Mouse (Mus musculus): ENCODE data around the gene Kcnd3. TPM values are rescaled to one million over a fixed set of nuclear protein-coding genes. Genes with fewer than 3 reads are reported as not detected.

The Kcnd3 gene
- polyA plus RNA-seq (2014; fragmentation: Nextera tagmentation; extraction: Ambion mirVana) = 8.9 and 9.1 TPM in 2 replicates

DNA sequence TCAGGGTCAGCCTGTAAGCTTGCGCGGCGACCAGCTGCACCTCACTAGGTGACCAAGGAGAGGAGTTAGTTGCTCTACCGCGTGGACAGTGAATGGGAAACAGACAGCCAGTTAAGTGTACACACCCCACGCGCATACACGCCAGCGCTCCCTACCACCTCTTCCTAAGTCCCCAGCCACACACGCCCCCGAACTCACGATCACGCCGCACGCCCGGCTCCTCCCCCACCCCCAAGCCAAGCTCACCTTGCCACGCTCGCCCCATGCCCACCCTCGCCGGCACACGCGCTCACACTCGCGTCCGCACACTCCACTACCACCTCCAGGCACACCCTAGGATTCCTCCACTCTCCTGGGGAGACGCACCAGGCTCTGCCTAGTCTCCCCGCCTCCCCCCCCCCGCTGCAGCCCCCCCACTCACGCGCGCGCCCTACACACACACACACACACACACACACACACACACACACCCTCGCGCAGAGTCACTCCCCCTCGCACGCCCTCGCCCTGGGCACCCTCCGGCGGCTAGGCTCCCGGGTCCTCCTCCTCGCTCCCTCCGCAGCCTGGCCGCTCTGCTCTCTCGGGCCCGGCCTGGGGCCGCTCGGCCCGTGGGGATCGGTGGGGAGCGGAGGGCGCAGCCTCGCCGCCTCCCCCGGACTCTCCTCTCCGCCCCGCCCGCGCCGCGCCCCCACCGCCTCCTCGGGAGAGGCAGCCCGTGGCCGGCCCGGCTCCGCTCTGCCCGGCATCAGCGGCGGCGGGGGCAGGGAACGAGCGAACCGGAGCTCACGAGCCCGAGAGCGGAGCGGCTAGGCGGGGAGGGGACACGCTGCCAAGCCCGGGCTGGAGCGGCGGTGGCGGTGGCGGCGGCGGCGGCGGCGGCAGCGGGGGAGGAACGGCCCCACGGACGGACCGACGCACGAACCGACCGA is at the start of gene Kcnd3:
Gene Kcnd3 (plus strand): TSS at position 704 of the 929 bp plus-strand sequence.
- Histone ChIP-seq H3K36me3 (ENCODE audit: control insufficient read depth, insufficient read depth, low read length) (no peaks in the 10 kb centered on the region), H3K27ac (ENCODE audit: low read depth) (peak within 1 kb of the TSS; percentile 79), H3K27me3 (replicated peaks; ENCODE audit: control insufficient read depth, insufficient read depth, low read length) (peaks cover 52% of the 10 kb centered on the region), H3K9me3 (ENCODE audit: control insufficient read depth, low read length) (no peaks in the 10 kb centered on the region), H3K4me1 (replicated peaks; ENCODE audit: control insufficient read depth, insufficient read depth, low read length) (peaks cover 17% of the 10 kb centered on the region), H3K4me3 (ENCODE audit: low read depth, low read length) (peak within 1 kb of the TSS; percentile 63), H3K4me2 (ENCODE audit: low read length) (peak within 1 kb of the TSS; percentile 97), H3K9ac (ENCODE audit: low read length) (peak within 1 kb of the TSS; percentile 69)
- ATAC-seq (replicated peaks; ENCODE audit: low FRiP score, low TSS enrichment, low read depth) (peak; percentile 81), DNase-seq (ENCODE audit: low spot score) (peak; percentile 70)
- WGBS = 2% methylated on average over 66 of the region's 98 CpGs

DNA sequence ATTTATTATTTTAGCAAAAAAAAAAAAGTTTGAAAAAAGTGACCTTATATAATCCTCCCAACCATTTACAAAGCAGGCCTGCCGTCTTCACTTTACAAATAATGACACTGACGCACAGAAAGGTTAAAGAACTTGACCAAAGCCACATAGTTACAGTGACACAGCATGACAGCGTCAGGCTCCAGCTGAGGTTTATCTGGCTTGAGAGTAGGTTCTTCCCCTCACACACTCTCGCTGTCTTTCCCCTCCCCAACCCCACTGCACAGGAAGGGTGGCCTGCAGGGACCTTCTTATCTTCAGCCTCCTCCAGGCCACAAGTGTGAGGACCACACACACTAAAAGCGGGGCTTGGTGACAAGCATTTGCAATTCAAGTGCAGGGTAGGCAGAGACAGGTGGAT is 49.5 kb upstream of the Kcnd3 start:
- H3K27ac ChIP-seq (ENCODE audit: low read depth) = no peak overlapping the region
- H3K9me3 ChIP-seq (ENCODE audit: control insufficient read depth, low read length) = no peaks in the 10 kb centered on the region
- peaks cover 29% of the 10 kb centered on the region; the same call in 1 of the 2 replicates for H3K4me1 ChIP-seq (replicated peaks; ENCODE audit: control insufficient read depth, insufficient read depth, low read length)
- H3K4me2 ChIP-seq (ENCODE audit: low read length) = no peak overlapping the region
- peak; percentile 38 for DNase-seq (ENCODE audit: low spot score)
- no peak for ATAC-seq (replicated peaks; ENCODE audit: low FRiP score, low TSS enrichment, low read depth)
- H3K36me3 ChIP-seq (ENCODE audit: control insufficient read depth, insufficient read depth, low read length) = no peaks in the 10 kb centered on the region
- WGBS = 46% methylated on average over 5 of the region's 5 CpGs
- H3K27me3 ChIP-seq (replicated peaks; ENCODE audit: control insufficient read depth, insufficient read depth, low read length) = no peaks in the 10 kb centered on the region
- no peak overlapping the region for H3K9ac ChIP-seq (ENCODE audit: low read length)
- no peak overlapping the region for H3K4me3 ChIP-seq (ENCODE audit: low read depth, low read length)

DNA sequence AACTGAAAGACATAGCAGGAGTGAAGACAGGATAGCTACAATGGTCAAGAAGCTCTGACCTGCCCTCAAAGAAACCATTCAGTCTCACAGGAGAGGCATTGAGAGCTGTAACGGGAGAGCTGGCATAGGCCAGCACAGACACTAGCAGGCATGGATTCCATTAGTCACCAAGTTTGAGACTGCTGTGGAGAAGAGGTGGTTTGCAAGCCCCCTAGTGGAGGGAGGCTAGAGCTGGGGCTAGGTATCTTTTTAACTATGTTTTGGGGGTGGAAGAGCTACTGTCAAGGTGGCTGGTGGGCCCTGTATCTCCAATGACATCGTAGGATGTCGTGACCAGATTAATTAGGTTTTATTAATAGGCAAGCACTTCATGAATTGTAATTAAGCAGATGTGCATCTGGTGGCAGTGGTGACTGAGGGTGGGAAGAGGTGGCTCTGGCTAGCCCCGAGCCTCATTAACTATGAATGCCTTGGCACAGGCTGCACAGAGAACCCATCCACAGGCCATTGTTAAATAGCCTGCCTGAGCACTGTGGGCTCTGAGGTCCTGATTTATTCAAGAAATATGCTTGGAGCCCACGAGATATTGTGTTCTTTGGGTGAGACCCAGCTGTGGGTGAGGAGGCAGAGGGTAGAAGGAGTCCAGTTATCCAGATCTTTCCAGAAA is 48.6 kb upstream of the Kcnd3 start:
- Histone ChIP-seq H3K9ac (ENCODE audit: low read length) (no peak overlapping the region), H3K4me2 (ENCODE audit: low read length) (no peak overlapping the region), H3K36me3 (ENCODE audit: control insufficient read depth, insufficient read depth, low read length) (no peaks in the 10 kb centered on the region), H3K27ac (ENCODE audit: low read depth) (peak overlapping the region; percentile 83; the same call in 1 of the 2 replicates), H3K9me3 (ENCODE audit: control insufficient read depth, low read length) (no peaks in the 10 kb centered on the region), H3K4me1 (replicated peaks; ENCODE audit: control insufficient read depth, insufficient read depth, low read length) (peaks cover 29% of the 10 kb centered on the region; the same call in 1 of the 2 replicates), H3K27me3 (replicated peaks; ENCODE audit: control insufficient read depth, insufficient read depth, low read length) (no peaks in the 10 kb centered on the region), H3K4me3 (ENCODE audit: low read depth, low read length) (no peak overlapping the region)
- ATAC-seq (replicated peaks; ENCODE audit: low FRiP score, low TSS enrichment, low read depth) (0 out of 2 replicates have a peak, but pooled peaks have one; percentile 34), DNase-seq (ENCODE audit: low spot score) (no peak)
- WGBS = 53% methylated on average over 5 of the region's 5 CpGs

DNA sequence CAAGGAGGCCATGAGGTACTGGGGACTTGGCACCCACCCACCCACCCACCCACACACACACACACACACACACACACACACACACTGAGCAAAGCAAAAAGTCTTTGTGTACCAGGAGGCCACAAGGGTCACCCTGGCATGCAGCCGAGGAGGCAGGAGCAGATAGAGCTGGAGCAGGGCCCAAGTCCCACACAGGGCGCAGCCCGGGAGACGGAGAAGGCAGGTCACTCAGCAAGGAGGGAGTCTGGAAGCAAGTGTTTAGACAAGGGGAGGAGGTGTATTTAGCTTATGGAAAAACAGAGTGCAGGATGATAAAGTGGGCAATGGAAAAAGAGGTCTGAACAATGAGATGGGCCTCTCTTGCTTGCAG is 48.1 kb upstream of the Kcnd3 start:
- H3K27me3 ChIP-seq (replicated peaks; ENCODE audit: control insufficient read depth, insufficient read depth, low read length) = no peaks in the 10 kb centered on the region
- no peaks in the 10 kb centered on the region for H3K9me3 ChIP-seq (ENCODE audit: control insufficient read depth, low read length)
- WGBS = 36% methylated on average over 4 of the region's 4 CpGs
- peak overlapping the region; percentile 83 for H3K27ac ChIP-seq (ENCODE audit: low read depth)
- DNase-seq (ENCODE audit: low spot score) (peak; percentile 59), ATAC-seq (replicated peaks; ENCODE audit: low FRiP score, low TSS enrichment, low read depth) (peak; percentile 80)
- no peaks in the 10 kb centered on the region for H3K36me3 ChIP-seq (ENCODE audit: control insufficient read depth, insufficient read depth, low read length)
- no peak overlapping the region for H3K9ac ChIP-seq (ENCODE audit: low read length)
- peaks cover 29% of the 10 kb centered on the region; the same call in 1 of the 2 replicates for H3K4me1 ChIP-seq (replicated peaks; ENCODE audit: control insufficient read depth, insufficient read depth, low read length)
- no peak overlapping the region for H3K4me3 ChIP-seq (ENCODE audit: low read depth, low read length)
- H3K4me2 ChIP-seq (ENCODE audit: low read length) = no peak overlapping the region

DNA sequence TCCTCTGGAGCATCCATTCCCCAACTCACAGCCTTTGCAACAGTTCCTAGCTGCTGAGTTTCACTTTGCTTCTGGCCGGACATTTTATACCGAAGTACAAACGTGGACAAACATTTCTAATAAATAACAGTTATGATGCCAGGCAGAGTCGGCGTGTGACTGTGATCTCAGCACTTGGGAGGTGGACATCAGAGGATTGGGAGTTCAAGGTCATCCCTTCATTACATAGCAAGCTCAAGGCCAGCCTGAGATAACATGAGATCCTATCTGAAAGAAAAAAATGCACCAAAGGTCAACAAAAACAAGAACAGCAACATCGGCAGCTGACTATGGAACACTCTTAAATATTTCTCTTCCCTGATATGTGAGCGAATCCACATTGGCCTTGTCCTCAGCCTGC is 46.6 kb upstream of the Kcnd3 start:
- peak overlapping the region; percentile 31 for H3K4me2 ChIP-seq (ENCODE audit: low read length)
- H3K9ac ChIP-seq (ENCODE audit: low read length) = no peak overlapping the region
- 0 out of 2 replicates have a peak overlapping the region, but pooled peaks have one; percentile 5 for H3K4me3 ChIP-seq (ENCODE audit: low read depth, low read length)
- WGBS = 74% methylated on average over 7 of the region's 7 CpGs
- no peak for DNase-seq (ENCODE audit: low spot score)
- no peaks in the 10 kb centered on the region for H3K27me3 ChIP-seq (replicated peaks; ENCODE audit: control insufficient read depth, insufficient read depth, low read length)
- H3K27ac ChIP-seq (ENCODE audit: low read depth) = peak overlapping the region; percentile 83
- no peak for ATAC-seq (replicated peaks; ENCODE audit: low FRiP score, low TSS enrichment, low read depth)
- no peaks in the 10 kb centered on the region for H3K36me3 ChIP-seq (ENCODE audit: control insufficient read depth, insufficient read depth, low read length)
- H3K9me3 ChIP-seq (ENCODE audit: control insufficient read depth, low read length) = no peaks in the 10 kb centered on the region
- peaks cover 29% of the 10 kb centered on the region; the same call in 1 of the 2 replicates for H3K4me1 ChIP-seq (replicated peaks; ENCODE audit: control insufficient read depth, insufficient read depth, low read length)

DNA sequence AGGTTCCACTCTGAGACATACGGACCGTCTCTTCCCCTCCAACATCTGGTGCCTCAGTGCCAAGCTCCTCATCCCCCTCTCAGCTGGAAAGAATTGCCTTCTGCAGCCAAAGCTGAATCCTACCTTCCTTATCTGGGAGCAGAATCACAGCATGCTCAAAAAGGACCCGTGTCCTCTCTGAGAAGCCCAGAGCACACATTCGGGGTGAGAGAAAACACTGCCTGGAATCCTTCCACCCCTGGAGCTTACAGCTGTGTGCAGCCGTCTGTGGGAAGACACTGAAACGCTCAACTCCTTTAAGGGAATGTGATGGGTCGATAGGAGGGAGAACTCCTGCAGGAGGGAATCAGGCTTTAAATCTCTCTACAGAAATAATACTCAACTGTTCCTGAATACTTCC is 46.1 kb upstream of the Kcnd3 start:
- Histone ChIP-seq H3K9ac (ENCODE audit: low read length) (no peak overlapping the region), H3K9me3 (ENCODE audit: control insufficient read depth, low read length) (no peaks in the 10 kb centered on the region), H3K27me3 (replicated peaks; ENCODE audit: control insufficient read depth, insufficient read depth, low read length) (no peaks in the 10 kb centered on the region), H3K27ac (ENCODE audit: low read depth) (peak overlapping the region; percentile 83), H3K4me2 (ENCODE audit: low read length) (peak overlapping the region; percentile 31), H3K36me3 (ENCODE audit: control insufficient read depth, insufficient read depth, low read length) (no peaks in the 10 kb centered on the region), H3K4me3 (ENCODE audit: low read depth, low read length) (0 out of 2 replicates have a peak overlapping the region, but pooled peaks have one; percentile 5), H3K4me1 (replicated peaks; ENCODE audit: control insufficient read depth, insufficient read depth, low read length) (peaks cover 29% of the 10 kb centered on the region; the same call in 1 of the 2 replicates)
- WGBS = 21% methylated on average over 7 of the region's 7 CpGs
- ATAC-seq (replicated peaks; ENCODE audit: low FRiP score, low TSS enrichment, low read depth) (no peak; the same call in 1 of the 2 replicates), DNase-seq (ENCODE audit: low spot score) (peak; percentile 58)

DNA sequence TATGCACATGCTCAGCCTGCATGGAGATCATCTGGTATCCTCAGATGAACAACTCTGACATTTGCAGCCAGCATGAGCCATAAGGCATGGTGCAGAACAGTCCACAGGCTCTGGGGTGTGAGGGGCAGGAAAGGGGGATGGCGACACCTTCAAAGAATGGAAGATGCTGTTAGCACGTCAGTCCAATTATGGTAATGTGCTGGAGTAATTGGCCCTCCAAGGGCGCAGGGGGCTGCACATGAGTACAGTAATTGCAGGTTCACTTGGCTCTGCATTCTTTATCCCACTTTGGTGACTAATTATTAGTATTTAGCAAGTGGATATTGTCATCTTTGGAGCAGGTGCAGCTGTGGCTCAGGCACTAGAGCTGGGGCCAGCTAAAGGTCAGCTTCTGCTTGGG is 43.9 kb upstream of the Kcnd3 start:
- H3K9me3 ChIP-seq (ENCODE audit: control insufficient read depth, low read length) = no peaks in the 10 kb centered on the region
- H3K36me3 ChIP-seq (ENCODE audit: control insufficient read depth, insufficient read depth, low read length) = no peaks in the 10 kb centered on the region
- H3K27me3 ChIP-seq (replicated peaks; ENCODE audit: control insufficient read depth, insufficient read depth, low read length) = no peaks in the 10 kb centered on the region
- no peak overlapping the region for H3K4me3 ChIP-seq (ENCODE audit: low read depth, low read length)
- WGBS = 76% methylated on average over 3 of the region's 3 CpGs
- ATAC-seq (replicated peaks; ENCODE audit: low FRiP score, low TSS enrichment, low read depth) = no peak
- no peak overlapping the region for H3K9ac ChIP-seq (ENCODE audit: low read length)
- H3K4me2 ChIP-seq (ENCODE audit: low read length) = no peak overlapping the region
- DNase-seq (ENCODE audit: low spot score) = no peak
- no peak overlapping the region for H3K27ac ChIP-seq (ENCODE audit: low read depth)
- H3K4me1 ChIP-seq (replicated peaks; ENCODE audit: control insufficient read depth, insufficient read depth, low read length) = peaks cover 26% of the 10 kb centered on the region; the same call in 1 of the 2 replicates

DNA sequence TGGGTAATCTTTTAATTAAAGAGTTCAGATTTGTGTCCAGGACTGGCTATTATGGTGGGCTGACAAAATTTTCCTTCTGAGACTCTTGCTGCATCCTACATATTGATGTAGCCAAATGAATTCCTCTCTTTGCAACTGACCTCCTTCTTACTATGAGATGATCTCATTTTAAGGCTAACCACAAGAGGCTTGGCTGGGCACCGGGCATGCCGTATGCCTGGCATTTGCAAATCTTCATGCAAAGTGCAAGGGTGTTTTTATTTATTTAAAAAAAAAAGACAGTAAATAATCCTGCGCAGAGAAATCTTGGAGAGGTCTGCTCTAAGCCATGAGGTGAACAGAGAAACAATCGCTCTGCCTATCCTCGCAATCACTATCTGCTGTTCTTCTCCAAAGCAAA is 41.3 kb upstream of the Kcnd3 start:
- Histone ChIP-seq H3K36me3 (ENCODE audit: control insufficient read depth, insufficient read depth, low read length) (no peaks in the 10 kb centered on the region), H3K9me3 (ENCODE audit: control insufficient read depth, low read length) (no peaks in the 10 kb centered on the region), H3K4me2 (ENCODE audit: low read length) (no peak overlapping the region), H3K27ac (ENCODE audit: low read depth) (no peak overlapping the region), H3K9ac (ENCODE audit: low read length) (no peak overlapping the region), H3K4me3 (ENCODE audit: low read depth, low read length) (no peak overlapping the region), H3K27me3 (replicated peaks; ENCODE audit: control insufficient read depth, insufficient read depth, low read length) (no peaks in the 10 kb centered on the region), H3K4me1 (replicated peaks; ENCODE audit: control insufficient read depth, insufficient read depth, low read length) (peaks cover 10% of the 10 kb centered on the region; the same call in 1 of the 2 replicates)
- 94% methylated on average over 5 of the region's 5 CpGs for WGBS
- no peak for DNase-seq (ENCODE audit: low spot score)
- no peak for ATAC-seq (replicated peaks; ENCODE audit: low FRiP score, low TSS enrichment, low read depth)

Data from intestine, embryonic 14.5 days (tissue).